Mouse (Mus musculus) limb, embryonic 10.5 days (tissue): ENCODE results near the gene Shb. TPM values are rescaled to one million over a fixed set of nuclear protein-coding genes. Genes with fewer than 3 reads are reported as not detected.
"Not testable (repeated sequence)": the region's sequence is repeated elsewhere in the genome, so short reads cannot be mapped to it uniquely, and the experiment has no call there.

ENCODE experiments used
- DNase-seq: peaks from one replicate; pipeline ENCODE4 v3.0.0-alpha.2; 2017; ENCODE audit warnings: low spot score
- H3K27ac ChIP-seq: fragments of 300-500 bp; sonication (generic); 2 replicates; pipeline ENCODE4 v1.5.1; 2016; ENCODE audit warnings: mild to moderate bottlenecking
- H3K27me3 ChIP-seq: fragments of 300-500 bp; sonication (generic); 2 replicates; pipeline ENCODE4 v1.6.1; 2016; ENCODE audit warnings: low read depth, mild to moderate bottlenecking; ENCODE audit not compliant: poor library complexity, severe bottlenecking
- H3K36me3 ChIP-seq: fragments of 300-500 bp; sonication (generic); 2 replicates; pipeline ENCODE4 v1.6.1; 2016; ENCODE audit warnings: mild to moderate bottlenecking, moderate library complexity
- H3K4me1 ChIP-seq: fragments of 300-500 bp; sonication (generic); 2 replicates; pipeline ENCODE4 v1.6.1; 2016
- H3K4me3 ChIP-seq: fragments of 300-500 bp; sonication (generic); 2 replicates; pipeline ENCODE4 v1.5.1; 2016; ENCODE audit warnings: mild to moderate bottlenecking, moderate library complexity
- H3K9me3 ChIP-seq: fragments of 300-500 bp; sonication (generic); replicated peaks from 2 replicates; pipeline ENCODE4 v1.6.1; 2016; ENCODE audit warnings: mild to moderate bottlenecking
- WGBS: fragments of 180-500 bp; shearing (Covaris S2); methylation state at CpG from one replicate; pipeline ENCODE4 v1.1.7; 2016; 5-methylcytosine and 5-hydroxymethylcytosine counted together
- polyA plus RNA-seq: library from polyadenylated mRNA; unstranded; fragments of >200 nt; fragmentation: Nextera tagmentation; extraction: Ambion mirVana; gene quantifications from 2 replicates; pipeline ENCODE4 v1.2.1, GENCODE M21; 2016

Shb gene
- polyA plus RNA-seq, 1 experiment from 2014 or later: 4.3 TPM

DNA sequence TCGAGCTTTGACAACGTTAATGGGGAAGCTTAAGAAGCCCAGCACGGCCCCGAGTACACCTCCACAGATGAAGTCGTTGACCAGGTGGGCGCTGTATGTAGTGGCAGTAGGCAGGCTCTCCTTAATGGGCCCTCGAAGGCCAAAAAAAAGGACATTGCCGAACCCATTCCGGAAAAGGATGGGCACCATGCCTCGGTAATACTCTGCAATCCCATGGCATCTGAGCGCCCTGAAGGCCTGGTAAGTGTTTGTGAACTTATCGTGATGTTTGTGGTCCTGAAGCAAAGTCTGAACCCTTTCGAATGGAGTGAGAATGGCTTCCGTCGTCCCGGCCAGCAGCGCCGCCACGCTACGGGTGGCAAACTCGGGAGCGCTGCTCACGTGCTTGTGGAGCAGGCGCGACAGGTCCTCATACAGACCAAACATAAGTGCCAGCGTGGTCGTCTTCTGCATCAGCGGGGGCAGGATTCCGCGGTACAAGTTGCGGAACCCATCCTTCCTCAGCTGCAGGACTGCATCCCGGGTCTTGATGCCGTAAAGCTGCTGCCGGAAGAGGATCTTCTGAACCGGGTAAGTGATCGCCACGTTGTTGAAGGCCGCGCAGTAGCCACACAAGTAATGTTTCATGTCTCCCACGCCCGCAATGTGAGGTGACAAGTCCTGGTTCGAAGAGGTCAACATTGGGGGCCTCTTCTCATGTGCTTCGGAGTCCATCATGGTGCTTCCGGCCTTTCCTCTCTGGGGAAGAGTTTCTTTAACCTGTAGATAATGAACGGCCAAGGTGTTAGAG, 132.7 kb downstream of the Shb start:
- no peak overlapping the region for H3K27ac ChIP-seq
- H3K4me1 ChIP-seq: no peaks in the 10 kb centered on the region
- DNase-seq: no peak
- no peaks in the 10 kb centered on the region for H3K27me3 ChIP-seq
- peaks cover 95% of the 10 kb centered on the region for H3K36me3 ChIP-seq
- H3K4me3 ChIP-seq: no peak overlapping the region
- WGBS: 96% methylated on average over 45 of the region's 45 CpGs
- no peaks in the 10 kb centered on the region for H3K9me3 ChIP-seq

DNA sequence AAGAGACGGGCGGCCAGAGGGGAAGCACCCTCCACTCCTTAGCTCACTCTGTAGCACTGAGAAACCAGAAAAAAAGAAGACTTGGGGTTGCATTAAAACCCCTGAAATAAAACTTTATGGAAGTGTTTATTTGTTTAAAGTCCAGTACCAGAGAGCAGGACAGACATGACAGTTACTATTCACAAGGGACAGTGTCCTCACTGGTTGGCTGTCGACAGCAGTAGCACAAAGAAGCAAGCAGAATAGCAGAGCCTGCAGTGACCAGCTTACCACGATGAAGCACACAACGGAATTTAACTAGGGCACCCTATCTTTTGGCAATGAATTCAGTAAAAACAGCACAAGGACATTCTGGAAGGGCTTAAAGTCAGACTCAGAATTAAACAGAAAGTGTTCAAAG, 134.0 kb downstream of the Shb start:
- not testable (repeated sequence) for H3K4me3 ChIP-seq, H3K27ac ChIP-seq, DNase-seq, H3K9me3 ChIP-seq, H3K27me3 ChIP-seq, H3K4me1 ChIP-seq
- WGBS: 81% methylated on average over 5 of the region's 5 CpGs
- H3K36me3 ChIP-seq: peaks cover 84% of the 10 kb centered on the region

DNA sequence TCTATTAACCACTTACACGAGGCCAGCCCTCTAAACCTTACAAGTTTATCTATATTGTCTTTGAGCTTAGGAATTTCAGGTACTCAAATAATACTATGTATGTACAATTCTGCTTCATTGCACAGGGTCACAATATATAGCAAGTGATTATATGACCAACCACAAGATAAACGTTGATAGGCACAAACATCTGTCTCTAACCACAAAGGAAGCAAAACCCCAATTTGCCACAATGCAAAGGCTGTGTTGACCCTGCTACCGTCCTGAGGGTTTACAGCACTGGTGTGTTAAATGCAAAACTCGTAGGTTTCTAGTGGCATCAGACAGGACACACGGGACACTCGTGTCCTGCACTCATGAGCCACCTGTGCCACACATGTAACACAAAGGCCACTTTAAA, 136.1 kb downstream of the Shb start:
- peaks cover 63% of the 10 kb centered on the region for H3K36me3 ChIP-seq
- H3K27ac ChIP-seq, H3K27me3 ChIP-seq, H3K4me1 ChIP-seq, DNase-seq, H3K4me3 ChIP-seq, H3K9me3 ChIP-seq: not testable (repeated sequence)
- 89% methylated on average over 6 of the region's 6 CpGs for WGBS

GRCm38 (mm10) chr4:45393658-45394057, 138.6 kb downstream of the Shb start:
- H3K27me3 ChIP-seq: no peaks in the 10 kb centered on the region
- no peak overlapping the region for H3K27ac ChIP-seq
- H3K4me3 ChIP-seq: no peak overlapping the region
- no peaks in the 10 kb centered on the region for H3K4me1 ChIP-seq
- no peaks in the 10 kb centered on the region for H3K9me3 ChIP-seq
- no peak for DNase-seq
- peaks cover 38% of the 10 kb centered on the region for H3K36me3 ChIP-seq
- WGBS: 88% methylated on average over 5 of the region's 5 CpGs

GRCm38 (mm10) chr4:45392994-45393393, 139.3 kb downstream of the Shb start:
- no peak overlapping the region for H3K27ac ChIP-seq
- H3K9me3 ChIP-seq: no peaks in the 10 kb centered on the region
- no peak for DNase-seq
- H3K4me1 ChIP-seq: no peaks in the 10 kb centered on the region
- peaks cover 31% of the 10 kb centered on the region for H3K36me3 ChIP-seq
- no peak overlapping the region for H3K4me3 ChIP-seq
- 90% methylated on average over 8 of the region's 8 CpGs for WGBS
- H3K27me3 ChIP-seq: no peaks in the 10 kb centered on the region

DNA sequence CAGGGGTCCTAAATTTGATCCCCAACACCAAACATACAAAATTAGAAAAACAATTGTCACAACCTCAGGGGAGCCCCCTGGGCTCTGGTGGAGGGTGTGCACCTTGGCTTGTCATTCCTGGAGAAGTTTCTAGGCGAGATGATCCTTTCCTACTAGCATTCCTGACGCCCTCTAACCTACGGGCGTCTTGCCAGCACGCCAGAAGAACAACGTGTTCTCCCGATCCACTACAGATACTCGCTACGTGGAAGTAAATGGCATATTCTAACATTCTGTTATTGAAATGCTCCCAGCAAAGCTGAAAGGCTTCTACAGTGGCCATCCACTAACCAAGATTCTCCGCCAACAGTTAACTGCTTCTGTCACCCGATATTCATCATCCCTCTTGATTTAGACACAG, 139.7 kb downstream of the Shb start:
- Histone ChIP-seq H3K4me1 (no peaks in the 10 kb centered on the region), H3K27ac (no peak overlapping the region), H3K4me3 (no peak overlapping the region), H3K36me3 (peaks cover 27% of the 10 kb centered on the region), H3K9me3 (no peaks in the 10 kb centered on the region), H3K27me3 (no peaks in the 10 kb centered on the region)
- 80% methylated on average over 11 of the region's 11 CpGs for WGBS
- DNase-seq: no peak

GRCm38 (mm10) chr4:45392099-45392498, 140.2 kb downstream of the Shb start:
- Histone ChIP-seq H3K9me3 (no peaks in the 10 kb centered on the region), H3K4me1 (no peaks in the 10 kb centered on the region), H3K27ac (no peak overlapping the region), H3K36me3 (peaks cover 22% of the 10 kb centered on the region), H3K4me3 (no peak overlapping the region), H3K27me3 (no peaks in the 10 kb centered on the region)
- DNase-seq: no peak
- WGBS: 76% methylated on average over 4 of the region's 4 CpGs

- not testable (repeated sequence) for H3K9me3 ChIP-seq, H3K36me3 ChIP-seq, DNase-seq, H3K4me1 ChIP-seq, H3K4me3 ChIP-seq, H3K27me3 ChIP-seq, H3K27ac ChIP-seq
- WGBS: 96% methylated on average over 5 of the region's 5 CpGs
Measured at GRCm38 (mm10) chr4:45387296-45387695, 145.0 kb downstream of the Shb start.

- WGBS: 92% methylated on average over 2 of the region's 2 CpGs
- not testable (repeated sequence) for H3K27ac ChIP-seq
Measured at GRCm38 (mm10) chr4:45382133-45382532, 150.1 kb downstream of the Shb start.

GRCm38 (mm10) chr4:45380903-45381580, 151.2 kb downstream of the Shb start:
- H3K27ac ChIP-seq, DNase-seq, H3K27me3 ChIP-seq, H3K4me1 ChIP-seq, H3K9me3 ChIP-seq, H3K4me3 ChIP-seq: not testable (repeated sequence)
- H3K36me3 ChIP-seq: peaks cover 14% of the 10 kb centered on the region
- 91% methylated on average over 10 of the region's 10 CpGs for WGBS

More at GRCm38 (mm10) chr4:45382133-45382532, 150.1 kb downstream of the Shb start:
- not testable (repeated sequence) for H3K9me3 ChIP-seq, DNase-seq, H3K36me3 ChIP-seq, H3K4me1 ChIP-seq, H3K4me3 ChIP-seq, H3K27me3 ChIP-seq

GRCm38 (mm10) chr4:45376573-45376972, 155.7 kb downstream of the Shb start:
- 88% methylated on average over 4 of the region's 4 CpGs for WGBS
- no peaks in the 10 kb centered on the region for H3K9me3 ChIP-seq
- H3K27ac ChIP-seq: no peak overlapping the region
- H3K4me1 ChIP-seq: no peaks in the 10 kb centered on the region
- no peaks in the 10 kb centered on the region for H3K27me3 ChIP-seq
- H3K36me3 ChIP-seq: peaks cover 56% of the 10 kb centered on the region
- no peak overlapping the region for H3K4me3 ChIP-seq
- no peak for DNase-seq

GRCm38 (mm10) chr4:45374879-45375278, 157.4 kb downstream of the Shb start:
- Histone ChIP-seq H3K9me3 (no peaks in the 10 kb centered on the region), H3K27me3 (no peaks in the 10 kb centered on the region), H3K27ac (no peak overlapping the region), H3K4me1 (no peaks in the 10 kb centered on the region), H3K4me3 (no peak overlapping the region), H3K36me3 (peaks cover 72% of the 10 kb centered on the region)
- no peak for DNase-seq
- WGBS: 73% methylated on average over 5 of the region's 5 CpGs
